ENCODE assay signal across 11 mouse cellular contexts in the genomic region with DNA sequence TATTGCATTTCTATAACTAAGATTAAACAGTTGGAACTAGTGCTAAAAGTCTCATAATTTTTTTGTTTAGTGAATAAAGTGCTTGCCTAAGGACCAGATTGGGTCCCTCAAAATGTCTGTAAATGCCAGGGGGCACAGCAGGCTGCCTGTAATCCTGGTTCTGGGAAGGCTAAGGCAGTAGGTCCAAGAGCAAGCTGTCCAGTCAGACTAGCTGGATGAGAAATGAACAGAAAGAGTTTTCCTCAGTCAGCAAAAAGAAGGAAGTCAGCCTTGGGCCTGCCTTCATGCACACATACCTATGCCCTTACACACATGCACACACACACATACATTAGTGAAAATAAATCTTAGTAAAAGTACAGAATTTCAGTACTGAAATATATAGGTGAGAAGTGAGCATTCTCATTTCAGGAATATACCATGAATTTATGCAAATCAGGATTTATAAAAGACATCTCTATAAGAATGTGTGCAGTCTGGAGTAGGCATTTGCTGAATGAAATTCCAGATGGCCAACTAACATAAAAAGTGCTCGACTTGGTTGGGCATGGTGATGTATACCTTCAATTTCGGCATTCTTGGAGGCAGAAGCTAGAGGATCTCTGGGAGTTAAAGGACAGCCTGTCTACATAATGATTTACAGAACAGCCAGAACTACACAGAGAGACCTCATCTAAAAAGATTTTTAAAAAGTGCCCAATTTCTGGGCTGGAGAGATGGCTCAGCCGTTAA. TPM values are rescaled to one million over a fixed set of nuclear protein-coding genes. Genes with fewer than 3 reads are reported as not detected.
A peak's percentile ranks its signal among the peaks of the same experiment; 100 is the strongest.
DNase-seq lines count a peak whose midpoint lies in the region; ATAC-seq and TF ChIP-seq lines count a peak whose summit lies in the region.
"Had no signal": no experiment of that assay in that cellular context is flagged by ENCODE, and none has a peak within 500 bp of the region (broad histone marks: within the 10 kb centered on the region; RNA-seq: fewer than 3 reads in every experiment).

No protein-coding gene starts in this region.

- H3K9ac ChIP-seq in heart, embryonic 13.5 days, result no peak overlapping the region
- H3K9ac ChIP-seq in lung, embryonic 16.5 days (ENCODE audit: low read length), result no peak overlapping the region
- H3K9ac ChIP-seq in midbrain, postnatal 0 days (replicated peaks; ENCODE audit: low read length, poor library complexity, severe bottlenecking), result no peak overlapping the region

- DNase-seq in heart, adult 8-10 months (ENCODE audit: low spot score), result no peak
- no peak for DNase-seq in lung, adult 2 months
- peak; percentile 36 for DNase-seq in embryo, embryonic 11 days
- no peak for DNase-seq in spleen, postnatal 4 days (ENCODE audit: low spot score in 2 of 2)
- no peak for DNase-seq in midbrain, postnatal 0 days (ENCODE audit: low spot score)
- DNase-seq: left cerebral cortex, postnatal 4 days; lung, postnatal 4 days had no signal

- no peaks in the 10 kb centered on the region for H3K9me3 ChIP-seq in heart, embryonic 13.5 days
- no peaks in the 10 kb centered on the region for H3K9me3 ChIP-seq in lung, embryonic 16.5 days (ENCODE audit: control insufficient read depth, low read length)
- H3K9me3 ChIP-seq in midbrain, postnatal 0 days (ENCODE audit: low read length), result no peaks in the 10 kb centered on the region

- peak overlapping the region; percentile 71 for H3K27ac ChIP-seq in heart, embryonic 13.5 days (replicated peaks)
- peak overlapping the region; percentile 31; the same call in 1 of the 2 replicates for H3K27ac ChIP-seq in lung, embryonic 16.5 days (ENCODE audit: low read length)
- no peak overlapping the region for H3K27ac ChIP-seq in midbrain, postnatal 0 days (ENCODE audit: low read depth, low read length)

- TF ChIP-seq POLR2A in lung, adult 2 months (IDR thresholded peaks at IDR 0.05; ENCODE audit: borderline replicate concordance, extremely low read depth, low read depth, low read length), result no peak

- H3K4me3 ChIP-seq in heart, embryonic 13.5 days, result no peak overlapping the region
- H3K4me3 ChIP-seq in lung, embryonic 16.5 days (ENCODE audit: low read length), result no peak overlapping the region
- H3K4me3 ChIP-seq in lung, adult 2 months (replicated peaks; ENCODE audit: extremely low read depth, low read depth, low read length), result no peak overlapping the region
- H3K4me3 ChIP-seq in midbrain, postnatal 0 days (ENCODE audit: low read depth, low read length), result no peak overlapping the region

- H3K36me3 ChIP-seq in heart, embryonic 13.5 days, result peaks cover 9% of the 10 kb centered on the region
- no peaks in the 10 kb centered on the region for H3K36me3 ChIP-seq in lung, embryonic 16.5 days (ENCODE audit: control insufficient read depth, insufficient read depth, low read length)
- H3K36me3 ChIP-seq in midbrain, postnatal 0 days (ENCODE audit: insufficient read depth, low read length), result no peaks in the 10 kb centered on the region

- peaks cover 36% of the 10 kb centered on the region for H3K4me1 ChIP-seq in heart, embryonic 13.5 days
- peaks cover 3% of the 10 kb centered on the region; the same call in 1 of the 2 replicates for H3K4me1 ChIP-seq in lung, embryonic 16.5 days (replicated peaks; ENCODE audit: control insufficient read depth, insufficient read depth, low read length)
- H3K4me1 ChIP-seq in lung, adult 2 months (ENCODE audit: control insufficient read depth, insufficient read depth, low read length), result no peaks in the 10 kb centered on the region; the same call in 1 of the 2 replicates
- no peaks in the 10 kb centered on the region for H3K4me1 ChIP-seq in midbrain, postnatal 0 days (ENCODE audit: insufficient read depth, low read length)

- ATAC-seq in heart, embryonic 13.5 days (ENCODE audit: extremely low read depth, insufficient number of reproducible peaks, low FRiP score, low TSS enrichment), result no peak
- no peak for ATAC-seq in lung, embryonic 16.5 days (ENCODE audit: low read depth)
- ATAC-seq in midbrain, postnatal 0 days (ENCODE audit: low FRiP score), result no peak
- ATAC-seq: hindbrain, embryonic 16.5 days had no signal

- TF ChIP-seq CTCF in lung, adult 2 months (IDR thresholded peaks at IDR 0.05; ENCODE audit: insufficient read depth, low read length), result no peak
- TF ChIP-seq CTCF in midbrain, postnatal 0 days (IDR thresholded peaks at IDR 0.05), result no peak

- H3K27me3 ChIP-seq in heart, embryonic 13.5 days (replicated peaks), result no peaks in the 10 kb centered on the region
- H3K27me3 ChIP-seq in lung, embryonic 16.5 days (ENCODE audit: control insufficient read depth, insufficient read depth, low read depth, low read length), result no peaks in the 10 kb centered on the region
- H3K27me3 ChIP-seq in midbrain, postnatal 0 days (ENCODE audit: insufficient read depth, low read length), result no peaks in the 10 kb centered on the region
- H3K27me3 ChIP-seq: CH12.LX had no signal

- 49% methylated on average over 3 of the region's 3 CpGs for WGBS in heart, embryonic 13.5 days
- 26% methylated on average over 3 of the region's 3 CpGs for WGBS in lung, embryonic 16.5 days
- 47% methylated on average over 3 of the region's 3 CpGs for WGBS in lung, adult 2 months
- WGBS in midbrain, postnatal 0 days, result 81% methylated on average over 3 of the region's 3 CpGs

- no peak overlapping the region for H3K4me2 ChIP-seq in heart, embryonic 13.5 days
- no peak overlapping the region for H3K4me2 ChIP-seq in lung, embryonic 16.5 days (ENCODE audit: low read depth, low read length)
- H3K4me2 ChIP-seq in midbrain, postnatal 0 days (ENCODE audit: low read depth, low read length, poor library complexity, severe bottlenecking), result no peak overlapping the region

RNA-seq across cellular contexts. Expression of gene Klhdc10, which starts 31.0 kb away (rescaled TPM):
- 16.6 and 19.0 TPM in 2 replicates for polyA plus RNA-seq in heart, embryonic 13.5 days (2015; fragmentation: Nextera tagmentation; extraction: Ambion mirVana)
- 10 to 100 TPM; 45.4 to 55.7 (median 50.9) TPM for total RNA-seq in heart, adult 8-10 months (2022)
- polyA plus RNA-seq in lung, embryonic 16.5 days (2015; fragmentation: Nextera tagmentation; extraction: Ambion mirVana), result 19.3 and 22.6 TPM in 2 replicates
- polyA plus RNA-seq in lung, adult 2 months (2012; rRNA removed), result 13.9 and 17.8 TPM in 2 replicates
- 116 and 139 TPM in 2 replicates for total RNA-seq in midbrain, postnatal 0 days (2014; rRNA removed)
- polyA plus RNA-seq in midbrain, postnatal 0 days (2015; fragmentation: Nextera tagmentation; extraction: Ambion mirVana), result 23.8 and 28.5 TPM in 2 replicates

RNA-seq across cellular contexts. Expression of gene Zc3hc1, which starts 41.8 kb away (rescaled TPM):
- 44.2 and 46.0 TPM in 2 replicates for polyA plus RNA-seq in heart, embryonic 13.5 days (2015; fragmentation: Nextera tagmentation; extraction: Ambion mirVana)
- total RNA-seq in heart, adult 8-10 months (2022), result 10 to 100 TPM; 14.5 to 18.4 (median 16.6) TPM
- 53.5 and 56.3 TPM in 2 replicates for polyA plus RNA-seq in lung, embryonic 16.5 days (2015; fragmentation: Nextera tagmentation; extraction: Ambion mirVana)
- 13.8 TPM in 2 replicates for polyA plus RNA-seq in lung, adult 2 months (2012; rRNA removed)
- total RNA-seq in midbrain, postnatal 0 days (2014; rRNA removed), result 43.2 and 53.9 TPM in 2 replicates
- 61.9 and 63.3 TPM in 2 replicates for polyA plus RNA-seq in midbrain, postnatal 0 days (2015; fragmentation: Nextera tagmentation; extraction: Ambion mirVana)
